Mouse (Mus musculus): Measurements from ENCODE around the gene Mthfsd.

GRCm38 (mm10) chr8:121128531-121129264 lies 20.5 kb upstream of the Mthfsd start:
- no peak for TF ChIP-seq EP300 (IDR thresholded peaks at IDR 0.05)
- no peak for TF ChIP-seq CTCF (IDR thresholded peaks at IDR 0.05)
